Mouse (Mus musculus) right cerebral cortex, postnatal 25 days (tissue): Measurements from ENCODE around the gene Ampd2.

Experiments
- DNase-seq: peaks from one replicate; pipeline ENCODE4 v3.0.0; 2022

The Ampd2 gene

DNA sequence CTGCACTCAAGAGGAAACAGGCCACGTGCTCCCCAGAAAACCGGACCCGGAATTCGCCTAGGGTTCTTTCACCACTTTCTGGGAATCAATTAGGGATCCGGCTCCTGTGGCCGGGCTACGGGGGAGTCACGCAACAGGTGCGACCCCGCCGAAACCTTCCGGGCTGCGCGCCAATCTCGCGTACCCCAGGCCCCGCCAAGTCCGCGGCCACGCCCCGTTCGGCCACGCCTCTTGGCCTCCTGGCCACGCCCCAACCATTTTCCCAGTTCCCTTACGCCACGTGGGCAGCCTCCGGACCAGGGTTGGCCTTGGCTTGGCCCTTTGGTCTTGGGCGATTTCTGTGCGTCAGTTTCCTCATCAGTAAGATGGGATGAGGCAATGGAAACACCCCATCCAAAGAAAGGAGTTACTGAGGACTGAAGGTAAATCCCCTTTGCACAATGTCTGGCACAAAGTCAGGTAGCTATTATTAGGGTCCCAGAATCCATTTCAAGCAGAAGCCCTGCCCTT, at the start of gene Ampd2:
Gene Ampd2, minus strand, starts transcription at position 182 of the 510 bp plus-strand sequence.
- DNase-seq: no peak

DNA sequence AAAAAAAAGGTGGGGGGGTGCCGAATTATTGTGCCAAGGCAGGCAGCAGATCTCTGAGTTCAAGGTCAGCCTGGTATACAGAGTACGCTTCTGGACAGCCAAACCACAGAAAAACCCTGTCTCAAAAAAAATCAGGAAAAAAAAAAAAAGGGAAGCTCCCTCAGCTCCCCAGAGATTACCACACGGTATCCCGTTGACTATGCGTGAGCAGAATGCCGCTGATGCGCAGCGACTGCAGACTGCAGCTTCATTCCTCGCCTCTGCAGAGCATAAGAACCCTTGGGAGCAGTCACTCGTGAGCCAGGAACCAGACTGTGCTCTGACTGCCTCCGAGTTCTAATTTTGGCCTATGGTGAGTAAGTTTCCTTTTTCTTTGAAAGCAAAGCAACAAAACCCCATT, 48.2 kb upstream of the Ampd2 start:
- DNase-seq: peak; percentile 70

DNA sequence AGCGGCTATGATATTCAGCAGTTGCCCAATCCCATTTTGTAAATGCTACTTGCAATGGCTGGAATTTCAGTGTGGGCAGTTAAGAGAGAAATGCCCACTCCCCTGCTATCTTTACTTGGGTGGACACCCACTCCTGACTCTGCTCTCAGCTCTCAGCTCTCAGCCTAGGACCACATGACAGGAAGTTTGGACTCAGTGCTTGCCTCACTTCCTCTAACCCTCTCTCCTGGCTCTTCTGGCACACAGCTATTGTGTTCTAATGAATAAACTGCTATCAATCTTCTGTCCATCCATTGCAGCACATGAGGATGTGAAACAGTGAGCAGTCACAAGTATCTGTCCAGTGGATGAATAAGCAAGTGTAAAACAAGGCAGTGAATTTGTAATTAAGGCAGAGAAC, 46.0 kb upstream of the Ampd2 start:
- no peak for DNase-seq

DNA sequence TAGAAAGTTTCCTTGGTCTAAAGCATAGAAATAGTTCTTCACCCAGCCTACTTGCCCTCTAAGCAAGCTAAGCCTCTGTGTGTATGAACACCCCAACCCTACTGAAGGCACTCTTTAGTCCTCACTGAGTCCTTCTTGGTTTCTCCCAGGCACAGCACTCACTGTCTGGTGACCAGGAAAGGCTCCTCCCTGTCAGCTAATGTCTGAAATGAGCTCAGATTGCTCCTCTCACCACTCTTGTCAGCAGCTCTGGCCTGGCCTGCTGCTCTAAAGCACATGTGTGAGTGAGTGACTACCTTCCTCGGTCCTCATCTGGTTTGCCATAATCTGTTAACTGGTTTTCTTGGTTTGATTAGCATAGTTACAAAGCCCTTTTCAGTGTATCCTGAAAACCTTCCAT, 45.4 kb upstream of the Ampd2 start:
- no peak for DNase-seq

DNA sequence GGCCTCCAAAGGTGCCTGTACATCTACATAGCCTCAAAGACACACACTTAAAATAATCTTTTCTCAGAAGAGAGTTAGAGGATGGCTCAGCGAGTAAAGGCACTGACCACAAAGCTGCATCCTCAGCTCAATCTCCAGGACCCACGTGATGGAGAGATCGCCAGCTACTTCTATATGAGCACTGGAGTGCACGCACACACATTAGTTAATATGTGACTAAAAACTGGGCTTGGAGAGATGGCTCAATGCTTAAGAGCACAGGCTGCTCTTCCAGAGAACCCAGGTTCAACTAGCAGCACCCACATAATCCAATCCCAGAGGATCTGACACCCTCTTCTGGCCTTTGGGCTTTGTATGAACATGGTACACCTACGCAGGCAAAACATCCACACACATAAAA, 44.8 kb upstream of the Ampd2 start:
- DNase-seq: no peak

DNA sequence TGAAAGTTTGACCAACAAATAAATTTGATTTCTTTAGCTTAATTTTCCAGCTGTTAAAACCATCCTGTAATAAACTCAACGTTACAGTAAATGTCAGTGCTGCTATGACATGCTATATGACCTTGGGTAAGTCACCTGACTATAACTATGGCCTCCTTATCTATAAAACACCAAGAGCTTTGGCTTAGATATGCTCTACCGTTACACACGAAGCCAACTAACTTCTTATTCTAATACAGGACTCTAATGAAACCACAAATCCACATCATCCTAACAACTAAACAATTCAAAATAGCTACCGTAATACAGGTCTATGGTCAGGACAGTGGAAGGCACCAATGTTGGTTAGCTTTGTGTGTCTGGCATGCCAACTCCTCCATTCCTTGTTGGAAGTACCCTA, 43.4 kb upstream of the Ampd2 start:
- no peak for DNase-seq

DNA sequence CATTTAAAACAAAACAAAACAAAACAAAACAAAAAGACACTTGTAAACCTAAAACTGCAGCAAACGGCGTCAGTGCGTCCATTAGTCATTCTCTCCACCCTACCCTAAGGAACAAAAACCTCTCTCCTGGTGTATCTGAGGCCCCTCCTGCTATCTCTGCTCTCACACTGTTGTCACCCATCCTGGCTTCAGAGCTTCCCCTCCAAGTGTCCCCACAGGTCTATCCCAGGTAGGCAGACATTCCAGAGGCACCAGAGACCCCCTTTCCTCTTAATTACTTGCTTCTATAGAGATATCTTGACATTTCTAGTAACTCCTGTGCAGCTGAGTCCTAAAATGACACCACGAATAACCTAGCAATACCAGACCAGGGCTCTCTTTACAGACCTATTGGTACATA, 42.9 kb upstream of the Ampd2 start:
- no peak for DNase-seq

DNA sequence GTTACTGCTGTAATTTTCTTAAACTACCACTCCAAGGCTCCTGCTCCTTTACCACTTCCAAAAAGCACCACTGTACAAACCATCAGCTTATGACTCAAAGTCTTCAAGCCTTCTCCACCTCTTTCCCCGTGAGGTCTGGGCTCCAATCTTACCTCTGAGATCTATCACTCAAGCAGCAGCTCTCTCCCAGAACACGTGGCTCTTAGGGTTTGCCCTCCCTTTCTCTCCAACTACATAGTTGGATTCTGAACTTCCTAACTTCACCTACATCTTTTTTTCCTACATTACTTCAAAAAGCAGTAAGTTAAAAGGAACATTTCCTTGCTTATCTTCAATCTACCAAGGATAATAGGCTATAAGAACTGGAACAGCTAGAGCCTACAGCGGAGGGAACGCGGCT, 42.1 kb upstream of the Ampd2 start:
- DNase-seq: no peak

DNA sequence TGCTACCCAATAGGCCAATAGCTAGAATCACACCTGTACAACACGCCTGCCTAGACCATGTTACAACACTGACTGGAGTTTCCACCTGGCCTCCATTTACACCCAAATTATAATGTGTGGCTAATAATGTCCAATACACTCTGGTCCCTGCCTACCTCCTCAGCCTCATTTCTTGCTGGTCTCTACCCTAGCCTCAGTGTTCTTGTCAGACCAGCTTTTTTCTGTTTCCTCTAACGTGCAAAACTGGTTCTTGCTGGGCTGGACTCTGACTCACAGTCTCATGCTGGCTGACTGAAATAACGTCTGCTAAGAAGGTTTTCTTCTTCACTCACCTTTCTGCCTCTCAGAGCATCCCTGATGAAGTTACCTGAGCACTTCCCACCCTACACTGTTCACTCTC, 39.9 kb upstream of the Ampd2 start:
- no peak for DNase-seq

DNA sequence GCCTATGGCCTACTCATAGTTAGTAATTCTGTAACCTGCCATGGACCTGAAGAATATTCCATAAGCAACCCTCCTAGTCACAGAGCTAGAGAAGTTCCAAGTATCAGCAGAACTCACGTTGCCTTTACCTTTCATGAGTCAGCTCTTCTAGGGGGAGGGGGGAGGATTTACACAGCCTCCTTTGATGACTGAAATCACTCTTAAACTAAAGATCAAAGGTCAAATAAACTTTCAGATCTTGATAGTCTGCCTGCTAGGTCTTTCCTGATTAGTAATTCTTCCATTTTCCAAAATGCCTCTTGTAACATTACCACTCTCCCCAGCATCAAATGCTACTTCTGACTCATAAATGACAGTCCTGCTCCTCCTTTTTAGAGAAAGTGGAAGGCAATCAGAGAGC, 37.7 kb upstream of the Ampd2 start:
- no peak for DNase-seq

DNA sequence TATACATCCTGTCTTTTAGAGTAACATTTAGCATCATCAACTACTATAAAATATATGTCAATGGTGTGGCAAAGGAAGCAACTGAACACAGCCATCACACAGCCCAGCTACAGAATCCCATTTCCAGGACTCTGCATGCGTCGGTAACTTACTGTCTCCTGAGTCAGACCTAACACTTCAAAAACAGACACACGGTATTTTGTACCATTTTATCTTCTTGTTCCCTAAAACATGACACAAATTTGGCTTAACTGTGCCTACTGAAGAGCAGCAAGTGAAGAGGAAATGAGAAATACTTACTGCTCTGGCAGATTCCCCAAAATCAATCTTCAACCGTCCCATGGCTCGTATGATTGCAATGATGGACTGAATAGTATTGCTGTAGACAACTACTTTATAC, 36.8 kb upstream of the Ampd2 start:
- DNase-seq: no peak

DNA sequence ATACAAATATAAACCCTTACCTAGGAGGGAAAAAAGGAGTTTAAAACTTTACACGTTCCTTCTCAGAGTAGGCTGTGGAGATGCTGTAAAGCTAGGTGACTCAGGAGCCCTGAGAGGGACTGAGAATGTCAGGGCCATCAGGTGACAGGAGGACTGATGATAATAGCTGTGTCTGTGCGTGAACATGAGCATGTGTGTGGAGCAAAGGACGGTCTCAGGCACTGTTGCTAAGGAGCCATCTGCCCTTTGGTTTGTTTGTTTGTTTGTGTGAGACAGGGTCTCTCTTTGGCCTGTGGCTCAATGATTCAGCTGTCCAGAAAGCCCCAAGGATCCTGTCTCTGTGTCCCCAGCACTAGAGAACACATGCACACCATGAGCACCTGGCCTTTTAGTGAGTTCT, 34.6 kb upstream of the Ampd2 start:
- DNase-seq: no peak

DNA sequence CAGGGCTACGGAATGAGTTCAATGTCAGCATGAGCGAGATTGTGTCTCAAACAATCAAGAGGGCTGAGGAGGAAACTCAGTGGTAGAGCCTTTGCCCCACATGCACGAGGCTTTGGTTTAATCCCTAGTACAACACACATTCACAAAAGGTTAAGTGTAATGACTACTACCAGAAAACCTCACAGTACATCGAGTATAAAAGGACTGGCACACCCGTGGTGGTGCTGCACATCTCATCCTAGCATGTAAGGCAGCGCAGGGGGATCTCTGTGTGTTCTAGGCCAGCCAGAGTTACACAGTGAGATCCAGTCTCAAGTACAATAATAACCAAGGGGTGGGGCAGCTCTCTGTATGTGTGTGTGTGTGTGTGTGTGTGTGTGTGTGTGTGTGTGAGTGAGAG, 31.0 kb upstream of the Ampd2 start:
- DNase-seq: no peak

DNA sequence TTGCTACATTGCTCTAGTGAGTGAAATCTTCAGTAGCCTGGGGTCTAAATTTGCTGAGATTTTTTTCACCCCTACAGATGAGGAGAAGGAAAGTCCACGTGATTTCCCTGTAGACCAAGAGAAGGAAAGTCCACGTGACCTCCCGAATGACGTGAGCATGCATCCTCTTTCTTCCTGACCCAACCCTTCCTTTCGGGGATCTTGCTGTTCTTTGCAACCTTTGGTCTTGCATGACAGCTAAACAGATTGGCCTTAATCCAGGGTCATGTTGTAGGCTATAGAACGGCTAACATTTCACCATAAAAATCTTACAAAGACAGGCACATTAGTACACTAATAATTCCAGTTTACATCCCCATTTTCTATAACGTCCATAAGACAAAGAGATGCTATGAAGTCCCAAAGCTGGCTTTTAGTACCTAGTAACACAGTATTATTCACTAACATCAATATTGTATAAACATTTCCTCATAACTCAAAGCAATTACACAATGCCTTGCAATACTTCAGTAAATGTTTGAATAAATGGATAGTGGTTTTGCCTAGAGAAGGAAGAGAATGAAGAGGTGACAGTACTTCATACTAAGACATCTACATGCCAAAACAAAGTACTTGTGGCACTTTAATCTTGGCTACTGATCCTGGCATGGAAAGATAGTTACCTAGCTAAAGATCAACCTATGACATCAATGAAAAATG, 27.3 kb upstream of the Ampd2 start:
- DNase-seq: no peak

DNA sequence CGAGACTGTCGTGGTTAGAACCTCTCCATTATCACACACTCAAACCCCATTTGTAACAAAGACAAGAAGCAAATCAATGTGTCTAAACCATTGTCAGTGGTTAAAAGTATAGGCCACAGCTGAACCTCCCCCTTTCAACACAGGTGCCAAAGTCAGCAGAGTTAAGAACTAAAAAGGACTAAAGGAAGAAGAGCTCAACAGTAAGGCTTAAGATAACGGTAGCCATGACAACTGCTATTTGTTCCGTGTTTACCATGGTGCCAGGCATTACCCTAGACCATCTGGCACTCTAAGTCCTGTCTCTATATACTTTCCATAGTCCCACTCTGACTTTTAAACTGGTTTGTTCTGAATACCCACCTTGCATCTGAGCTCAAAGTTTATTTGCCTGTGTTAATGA, 26.2 kb upstream of the Ampd2 start:
- DNase-seq: no peak

DNA sequence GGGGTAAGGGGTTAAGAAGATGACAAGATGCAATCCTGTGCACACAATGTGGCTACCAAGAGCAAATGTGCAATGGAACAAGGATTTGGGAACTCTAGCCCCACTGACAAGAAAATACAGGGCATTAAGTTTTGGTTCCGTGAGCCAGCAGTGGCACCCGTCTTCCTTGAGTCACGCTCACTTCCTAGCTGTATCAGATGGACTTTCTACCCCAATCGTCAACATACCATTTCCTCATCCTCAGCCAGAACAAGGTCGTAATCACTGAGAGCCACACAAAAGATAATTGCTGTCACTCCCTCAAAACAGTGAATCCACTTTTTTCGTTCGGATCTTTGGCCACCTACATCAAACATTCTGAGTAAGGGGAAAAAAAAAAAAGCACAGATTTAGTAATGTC, 25.8 kb upstream of the Ampd2 start:
- DNase-seq: no peak

DNA sequence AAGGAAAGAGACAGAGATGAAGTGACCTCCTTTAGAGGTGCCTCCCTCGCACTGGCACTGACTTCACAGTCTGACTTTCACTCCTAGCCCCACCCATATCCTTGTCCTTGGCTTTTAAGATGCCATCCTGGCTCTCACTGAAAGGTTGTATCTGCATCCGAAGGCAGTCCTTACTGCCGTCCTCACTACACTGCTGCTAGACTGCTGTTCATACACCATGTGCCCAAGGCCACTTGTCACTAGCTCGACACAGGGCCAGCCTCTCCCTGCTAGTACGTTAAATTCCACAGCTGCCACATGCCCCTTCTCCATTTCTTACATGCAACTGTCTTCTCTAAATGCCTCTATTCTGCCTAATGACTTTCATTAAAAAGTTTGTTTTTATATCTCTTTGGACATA, 24.9 kb upstream of the Ampd2 start:
- DNase-seq: no peak

DNA sequence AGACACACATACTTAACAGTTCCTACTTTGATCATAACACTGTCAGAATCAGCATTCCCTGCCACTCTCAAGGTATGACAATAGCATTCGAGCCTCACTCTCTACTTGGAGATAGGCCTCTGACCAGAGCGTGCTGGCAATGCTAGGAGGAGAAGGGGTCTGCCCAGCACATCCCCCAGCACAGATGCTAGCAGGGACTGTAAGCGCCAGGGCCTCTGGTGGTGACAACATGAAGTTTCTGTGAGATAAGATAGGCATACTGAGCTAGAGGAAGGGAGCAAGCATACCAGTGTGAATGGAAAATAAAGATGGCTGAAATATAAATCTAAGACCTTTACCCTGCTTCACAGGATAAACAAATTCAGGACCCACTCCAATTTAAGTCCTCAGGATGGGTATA, 18.8 kb upstream of the Ampd2 start:
- no peak for DNase-seq

DNA sequence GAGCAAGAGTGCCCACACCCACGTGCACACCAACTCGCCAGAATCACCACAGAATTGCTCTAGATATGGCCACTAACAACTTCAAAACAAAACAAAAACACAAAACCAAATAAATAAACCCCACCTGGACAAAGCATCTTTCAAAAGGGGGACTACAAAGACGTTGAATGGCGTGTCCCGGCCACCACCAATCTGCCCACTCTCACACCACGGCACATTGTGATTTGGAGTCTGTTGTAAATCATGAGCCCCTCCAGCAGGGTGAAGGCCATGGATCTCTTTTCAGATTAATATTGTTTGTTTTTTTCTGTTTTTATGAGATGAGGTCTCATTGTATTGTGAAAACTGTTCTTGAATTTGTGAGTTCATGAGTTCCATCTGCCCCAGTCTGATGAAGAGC, 15.6 kb upstream of the Ampd2 start:
- no peak for DNase-seq

DNA sequence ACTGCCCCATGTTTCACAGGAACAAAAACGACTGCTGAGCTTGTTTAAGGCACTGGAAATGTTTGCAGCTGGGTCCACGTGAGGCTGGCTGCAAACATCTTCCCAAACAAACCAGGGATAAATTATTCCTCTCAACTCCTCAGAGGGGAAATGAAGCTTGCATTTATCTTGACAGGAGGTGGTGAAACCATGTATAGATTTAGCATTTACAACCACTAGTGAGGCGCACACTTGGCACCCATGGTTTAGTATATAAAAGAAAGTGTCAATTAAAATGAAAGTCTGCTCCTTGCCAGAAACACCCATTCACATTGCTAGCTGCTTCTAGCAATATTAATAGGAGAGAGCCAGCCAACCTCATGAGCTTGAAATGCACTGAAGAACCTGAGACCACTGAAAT, 15.1 kb upstream of the Ampd2 start:
- no peak for DNase-seq

DNA sequence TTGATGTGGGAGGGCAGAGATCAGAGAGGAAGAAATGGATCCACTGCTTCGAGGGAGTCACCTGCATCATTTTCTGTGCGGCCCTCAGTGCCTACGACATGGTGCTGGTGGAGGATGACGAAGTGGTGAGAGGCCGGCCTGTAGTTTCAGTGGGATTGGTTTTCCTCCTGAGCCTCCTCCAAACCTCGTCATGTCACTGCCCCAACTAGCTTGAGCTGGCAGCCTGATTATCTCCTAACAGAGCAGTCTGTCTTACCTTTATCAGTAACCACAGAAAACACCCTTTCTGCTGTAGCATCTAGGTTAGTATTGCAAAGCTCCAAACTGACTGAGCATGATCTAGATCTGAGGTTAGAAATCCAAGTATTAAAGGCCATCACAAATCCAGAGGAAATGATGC, 11.9 kb upstream of the Ampd2 start:
- DNase-seq: no peak

DNA sequence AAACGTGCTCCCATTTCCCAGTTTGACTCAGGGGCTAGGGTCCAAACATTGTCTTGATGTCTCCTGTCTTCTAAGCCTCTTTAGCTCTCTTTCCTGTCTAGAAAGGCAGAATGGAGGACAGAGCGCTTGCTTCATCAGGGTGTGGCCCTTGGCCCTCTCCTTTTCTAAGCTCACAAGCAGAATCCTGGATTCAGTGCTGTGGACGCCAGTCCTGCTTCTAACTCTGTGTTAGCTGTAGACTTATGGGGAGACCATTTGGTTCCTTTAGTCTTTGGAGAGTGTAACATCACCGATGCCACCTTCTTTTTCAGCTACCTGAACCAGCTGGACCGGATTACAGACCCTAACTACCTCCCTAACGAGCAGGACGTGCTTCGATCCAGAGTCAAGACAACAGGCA, 11.2 kb upstream of the Ampd2 start:
- DNase-seq: no peak

DNA sequence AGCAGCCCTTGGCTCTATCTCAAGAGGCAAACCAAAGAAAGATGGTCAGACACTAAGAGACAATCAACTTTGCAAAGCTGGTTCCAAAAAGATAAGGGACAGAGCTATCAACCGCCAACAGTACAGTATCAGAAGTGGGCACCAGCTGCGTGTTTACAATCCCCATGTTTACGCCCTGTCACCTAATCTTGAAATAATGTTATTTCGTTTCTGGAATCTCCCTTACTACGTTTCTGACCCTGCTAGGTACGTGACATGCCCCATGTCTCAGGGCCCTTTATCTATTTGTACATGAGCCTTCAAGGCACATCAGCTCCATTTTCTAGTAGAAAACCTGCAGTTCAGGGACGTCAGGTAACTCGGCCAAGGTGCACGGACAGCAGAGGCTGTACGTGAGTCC, 10.3 kb upstream of the Ampd2 start:
- DNase-seq: no peak

DNA sequence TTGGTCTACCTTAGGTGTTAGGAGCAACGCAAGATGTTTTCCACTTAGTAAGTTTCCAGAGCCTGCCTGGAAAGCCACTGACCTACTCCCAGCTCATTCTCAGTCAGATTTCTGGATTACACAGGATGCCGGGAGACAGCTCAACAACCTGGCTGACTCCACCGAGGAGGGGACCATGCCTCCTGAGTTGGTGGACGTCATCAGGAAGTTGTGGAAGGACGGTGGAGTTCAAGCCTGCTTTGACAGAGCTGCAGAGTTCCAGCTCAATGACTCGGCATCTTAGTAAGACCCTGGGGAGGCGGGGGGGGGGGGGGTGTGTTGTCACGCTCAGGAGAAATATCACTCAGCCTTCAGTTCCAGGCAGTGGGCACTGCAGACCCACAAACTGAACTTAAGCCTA, 9.8 kb upstream of the Ampd2 start:
- no peak for DNase-seq

DNA sequence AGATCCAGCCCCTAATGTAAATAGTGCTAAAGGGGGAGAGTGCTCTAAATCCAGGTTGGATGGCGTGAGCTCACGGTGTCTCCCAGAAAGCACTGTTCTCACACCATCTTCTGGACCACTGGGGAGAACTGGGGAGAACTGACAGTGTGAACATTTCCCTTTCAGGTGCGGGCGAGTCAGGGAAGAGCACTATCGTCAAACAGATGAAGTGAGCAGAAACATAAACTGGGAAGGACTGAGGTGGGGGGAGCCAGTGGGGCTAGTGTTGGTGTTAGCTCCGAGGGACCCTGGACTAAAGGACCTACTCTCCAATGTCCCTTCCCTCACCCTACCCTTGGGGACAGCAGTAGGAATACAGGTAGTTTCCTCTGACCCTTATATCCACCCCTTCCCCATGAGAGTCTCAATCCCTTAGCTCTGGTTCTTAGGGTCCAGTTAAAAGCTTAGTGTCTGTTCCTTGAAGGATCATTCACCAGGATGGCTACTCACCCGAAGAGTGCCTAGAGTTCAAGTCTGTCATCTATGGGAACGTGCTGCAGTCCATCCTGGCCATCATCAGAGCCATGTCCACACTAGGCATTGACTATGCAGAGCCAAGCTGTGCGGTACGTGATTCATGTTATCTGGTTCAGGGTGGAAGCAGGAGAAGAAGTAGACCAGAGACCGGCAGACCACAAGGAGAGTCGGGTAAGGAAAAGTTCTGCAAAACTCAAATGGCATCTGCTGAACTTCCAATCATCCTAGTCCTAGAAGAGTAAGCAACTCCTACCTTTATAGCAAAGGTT, 8.7 kb upstream of the Ampd2 start:
- no peak for DNase-seq
